Mouse (Mus musculus): ENCODE measurements around the gene Akr1b3. TPM values are rescaled to one million over a fixed set of nuclear protein-coding genes. Genes with fewer than 3 reads are reported as not detected.

Akr1b3 gene
- polyA plus RNA-seq, 1 experiment = 202 TPM

DNA sequence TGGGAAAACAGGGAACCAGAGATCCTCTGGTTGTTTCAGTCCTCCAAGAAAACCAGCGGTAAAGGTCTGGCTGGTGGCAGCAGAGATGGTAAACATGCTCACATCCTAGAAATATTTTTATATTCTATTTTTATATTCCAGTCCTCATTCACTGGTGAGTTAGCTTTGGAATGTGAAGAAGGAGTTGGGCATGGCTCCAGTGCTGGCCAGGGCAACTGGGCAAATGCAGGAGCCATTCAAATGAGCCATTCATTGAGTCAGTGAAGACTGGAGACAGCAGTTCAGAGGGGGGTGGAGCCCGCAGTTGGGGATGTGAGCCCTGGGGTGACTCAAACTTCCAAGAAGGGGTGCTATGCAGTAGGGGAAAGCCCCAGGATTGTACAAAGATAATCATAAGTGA lies 42.9 kb downstream of the Akr1b3 start:
- TF ChIP-seq POLR2A (IDR thresholded peaks at IDR 0.05; ENCODE audit: borderline replicate concordance, low read depth, low read length) (no peak), CTCF (IDR thresholded peaks at IDR 0.05; ENCODE audit: low read depth, low read length) (no peak)
- H3K4me1 ChIP-seq (ENCODE audit: control insufficient read depth, insufficient read depth, low read length) = peaks cover 26% of the 10 kb centered on the region
- no peak overlapping the region for H3K27ac ChIP-seq (ENCODE audit: insufficient read depth, low read depth, low read length)
- no peak overlapping the region for H3K4me3 ChIP-seq (ENCODE audit: insufficient read depth, low read length)

DNA sequence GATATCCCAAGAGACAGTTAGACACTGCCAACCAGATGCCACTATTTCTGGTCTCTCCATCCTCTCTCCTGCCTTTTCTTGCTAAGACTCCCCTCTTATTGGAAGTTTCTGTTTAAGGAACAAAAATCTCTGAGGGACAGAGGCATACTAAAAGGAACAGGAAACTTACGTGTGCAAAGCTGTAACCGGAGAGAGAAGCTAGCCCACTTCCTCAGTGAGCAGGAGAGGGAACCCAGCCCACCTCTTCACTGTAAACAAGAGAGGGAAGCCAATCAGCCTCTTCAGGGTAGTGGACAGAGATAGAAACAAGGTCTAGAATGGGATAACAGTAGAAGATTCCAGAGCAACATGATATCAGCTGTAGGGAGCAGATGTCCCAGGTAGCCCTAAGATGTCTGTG lies 44.2 kb downstream of the Akr1b3 start:
- no peak overlapping the region for H3K4me3 ChIP-seq (ENCODE audit: insufficient read depth, low read length)
- H3K27ac ChIP-seq (ENCODE audit: insufficient read depth, low read depth, low read length) = peak overlapping the region; percentile 39
- H3K4me1 ChIP-seq (ENCODE audit: control insufficient read depth, insufficient read depth, low read length) = peaks cover 26% of the 10 kb centered on the region
- TF ChIP-seq CTCF (IDR thresholded peaks at IDR 0.05; ENCODE audit: low read depth, low read length) (no peak), POLR2A (IDR thresholded peaks at IDR 0.05; ENCODE audit: borderline replicate concordance, low read depth, low read length) (no peak)

DNA sequence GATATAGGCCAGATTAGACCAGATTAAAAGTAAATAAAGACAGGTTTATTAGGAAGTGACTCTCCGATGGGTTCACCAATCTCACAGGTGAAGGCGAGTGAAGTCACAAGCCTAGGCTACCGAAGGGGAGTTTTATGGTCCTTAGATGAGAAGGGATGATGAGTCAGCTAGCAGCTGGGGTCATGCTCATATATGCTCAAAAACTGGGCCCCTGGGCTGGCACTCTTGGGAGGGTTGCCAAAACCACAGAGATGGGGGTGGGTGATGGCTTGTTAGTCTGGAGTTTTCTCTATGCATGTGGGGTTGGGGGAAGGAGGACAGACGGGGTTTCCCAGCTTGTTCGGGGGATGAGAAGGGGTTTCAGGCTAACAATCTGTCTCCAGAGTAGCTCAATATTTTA lies 44.8 kb downstream of the Akr1b3 start:
- peaks cover 26% of the 10 kb centered on the region for H3K4me1 ChIP-seq (ENCODE audit: control insufficient read depth, insufficient read depth, low read length)
- TF ChIP-seq CTCF (IDR thresholded peaks at IDR 0.05; ENCODE audit: low read depth, low read length) (no peak), POLR2A (IDR thresholded peaks at IDR 0.05; ENCODE audit: borderline replicate concordance, low read depth, low read length) (no peak)

DNA sequence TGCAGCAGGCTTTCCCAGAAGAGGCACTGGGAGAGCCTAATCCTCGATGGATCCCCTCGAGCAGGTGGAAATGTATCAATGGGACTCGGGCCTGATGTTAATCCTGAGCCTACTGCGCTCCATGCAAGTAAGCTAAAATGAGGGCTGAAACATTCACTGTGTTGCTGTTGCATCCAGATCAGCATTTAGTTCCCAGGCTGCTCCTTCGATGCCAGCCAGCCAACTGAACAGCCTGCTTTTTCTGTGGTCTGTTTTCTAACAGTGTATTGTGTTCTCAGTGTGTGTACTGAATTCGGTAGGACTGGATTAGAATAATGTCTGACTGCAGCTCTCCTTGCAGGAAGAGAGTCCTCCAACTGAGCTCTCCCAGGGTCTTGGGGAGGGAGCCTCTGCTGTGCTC lies 46.6 kb downstream of the Akr1b3 start:
- no peak overlapping the region for H3K4me3 ChIP-seq (ENCODE audit: insufficient read depth, low read length)
- no peak overlapping the region for H3K27ac ChIP-seq (ENCODE audit: insufficient read depth, low read depth, low read length)
- H3K4me1 ChIP-seq (ENCODE audit: control insufficient read depth, insufficient read depth, low read length) = peaks cover 26% of the 10 kb centered on the region
- TF ChIP-seq CTCF (IDR thresholded peaks at IDR 0.05; ENCODE audit: low read depth, low read length) (no peak), POLR2A (IDR thresholded peaks at IDR 0.05; ENCODE audit: borderline replicate concordance, low read depth, low read length) (no peak)

More for the DNA sequence above, 44.8 kb downstream of the Akr1b3 start:
- peak overlapping the region; percentile 39 for H3K27ac ChIP-seq (ENCODE audit: insufficient read depth, low read depth, low read length)
- no peak overlapping the region for H3K4me3 ChIP-seq (ENCODE audit: insufficient read depth, low read length)

DNA sequence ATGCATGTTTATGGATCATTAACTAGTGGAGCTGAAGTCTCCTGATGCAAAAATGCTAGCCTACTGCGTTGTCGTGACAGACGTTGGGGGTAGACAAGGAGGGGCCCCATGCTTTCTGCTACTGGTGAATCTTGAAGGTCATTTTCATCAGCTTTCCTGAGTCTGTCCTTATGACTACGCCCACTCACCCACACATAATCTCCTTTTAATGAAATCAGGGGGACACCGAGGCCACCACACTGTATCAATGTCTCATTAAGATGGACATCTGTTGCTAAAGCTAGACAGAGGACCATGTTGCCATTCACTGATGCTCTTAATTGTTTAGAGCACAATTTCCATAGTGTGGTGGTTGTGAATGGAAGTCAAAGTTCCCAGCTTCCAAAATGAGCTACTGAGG lies 58.7 kb downstream of the Akr1b3 start:
- H3K4me3 ChIP-seq (ENCODE audit: insufficient read depth, low read length) = no peak overlapping the region
- peaks cover 17% of the 10 kb centered on the region for H3K4me1 ChIP-seq (ENCODE audit: control insufficient read depth, insufficient read depth, low read length)
- no peak for TF ChIP-seq CTCF (IDR thresholded peaks at IDR 0.05; ENCODE audit: low read depth, low read length)
- TF ChIP-seq POLR2A (IDR thresholded peaks at IDR 0.05; ENCODE audit: borderline replicate concordance, low read depth, low read length) = no peak
- no peak overlapping the region for H3K27ac ChIP-seq (ENCODE audit: insufficient read depth, low read depth, low read length)

Other genes with a start within 250 kb of the Akr1b3 start
- gene Slc35b4, start 140.4 kb downstream of the Akr1b3 start, polyA plus RNA-seq (2012; ENCODE audit: insufficient read depth, insufficient read length, missing spikeins) = 35.2 and 39.4 TPM in 2 replicates
- 98.3 and 111 TPM in 2 replicates for gene Akr1b8, start 36.6 kb upstream of the Akr1b3 start, polyA plus RNA-seq (2012; ENCODE audit: insufficient read depth, insufficient read length, missing spikeins)
- gene Akr1b10, start 66.7 kb upstream of the Akr1b3 start, polyA plus RNA-seq (2012; ENCODE audit: insufficient read depth, insufficient read length, missing spikeins) = 97.1 and 102 TPM in 2 replicates
- gene Akr1b7, start 94.9 kb upstream of the Akr1b3 start, polyA plus RNA-seq (2012; ENCODE audit: insufficient read depth, insufficient read length, missing spikeins) = 0.46 TPM in 1 of 2 replicates, not detected in the other
- gene Bpgm, start 158.7 kb upstream of the Akr1b3 start, polyA plus RNA-seq (2012; ENCODE audit: insufficient read depth, insufficient read length, missing spikeins) = 7.3 and 7.4 TPM in 2 replicates